Mouse (Mus musculus) spleen, adult 12 weeks (tissue): ENCODE measurements around the gene Wdr26.

Experiments
- DNase-seq: peaks from one replicate; pipeline ENCODE4 v3.0.0; 2022; ENCODE audit warnings: low spot score

Wdr26 gene

DNA sequence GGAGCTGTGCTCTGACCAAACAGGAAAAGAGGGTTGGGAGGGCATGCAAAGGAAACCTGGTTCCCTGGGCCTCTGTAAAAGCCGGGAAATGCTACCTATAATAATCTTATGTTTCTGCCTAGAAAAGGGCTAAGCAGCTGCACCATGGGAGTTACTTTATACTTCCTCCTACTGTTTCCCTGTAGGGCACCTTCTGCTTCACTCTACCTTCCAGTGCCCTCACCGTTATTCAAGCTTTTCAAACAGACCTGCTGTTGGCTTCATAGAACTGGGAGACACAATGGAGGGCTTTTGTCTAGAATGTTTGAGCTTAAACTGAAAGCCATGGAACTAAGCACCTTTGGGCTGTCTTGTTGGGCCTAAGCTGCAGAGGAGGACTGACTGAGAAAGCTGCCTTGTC, 44.0 kb downstream of the Wdr26 start:
- DNase-seq: no peak

DNA sequence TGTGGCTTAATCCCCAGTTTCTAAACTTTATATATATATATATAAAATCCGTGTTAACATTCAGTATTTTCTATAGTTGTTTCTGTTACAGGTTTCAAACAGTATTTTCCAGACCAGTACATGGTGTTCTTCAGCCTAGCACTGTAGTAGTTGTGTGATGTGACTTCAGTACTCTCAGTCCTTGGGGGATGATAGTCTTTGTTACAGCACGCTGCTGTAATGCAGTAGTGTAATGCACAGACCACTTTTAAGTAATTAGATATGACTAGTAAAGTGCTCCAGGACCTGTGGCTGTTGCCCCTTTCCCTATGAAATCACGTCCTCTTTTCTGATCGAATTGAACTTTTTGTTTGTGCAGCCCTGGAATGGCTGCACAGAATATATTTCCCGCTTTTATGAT, 60.3 kb downstream of the Wdr26 start:
- DNase-seq: no peak

DNA sequence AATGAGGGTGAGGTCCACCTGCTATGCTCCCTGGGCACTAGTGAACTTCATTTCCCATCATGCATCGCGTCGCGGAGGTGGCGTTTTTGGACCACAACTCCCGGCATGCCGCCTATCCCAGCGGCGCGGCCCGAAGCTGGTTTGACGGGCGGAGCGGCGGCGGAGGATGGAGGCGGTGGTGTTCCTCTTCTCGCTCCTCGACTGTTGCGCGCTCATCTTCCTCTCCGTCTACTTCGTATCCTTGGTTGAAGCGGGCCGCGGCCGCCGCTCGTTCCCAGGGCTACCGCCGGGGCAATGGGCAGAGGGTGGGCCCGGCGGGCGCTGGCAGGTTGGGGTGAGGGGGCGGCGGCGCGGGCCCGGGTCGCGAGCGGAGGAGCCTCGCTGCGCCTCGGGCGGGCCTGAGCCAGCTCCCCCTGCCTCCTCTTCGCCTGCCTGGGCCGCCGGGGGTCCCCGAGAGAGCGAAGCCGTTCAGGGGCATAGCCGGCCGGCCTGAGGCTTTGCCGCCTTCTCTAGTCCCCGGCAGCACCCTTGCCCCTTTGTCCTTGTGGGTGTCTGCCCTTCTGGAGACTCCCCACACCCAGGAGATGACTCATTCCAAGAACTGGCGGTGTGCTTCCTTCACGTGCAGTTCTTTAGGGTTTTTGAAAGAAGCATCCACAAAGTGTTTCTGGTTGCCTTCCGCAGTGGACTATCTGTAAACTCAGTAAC, 60.8 kb downstream of the Wdr26 start:
- DNase-seq: peak; percentile 78

DNA sequence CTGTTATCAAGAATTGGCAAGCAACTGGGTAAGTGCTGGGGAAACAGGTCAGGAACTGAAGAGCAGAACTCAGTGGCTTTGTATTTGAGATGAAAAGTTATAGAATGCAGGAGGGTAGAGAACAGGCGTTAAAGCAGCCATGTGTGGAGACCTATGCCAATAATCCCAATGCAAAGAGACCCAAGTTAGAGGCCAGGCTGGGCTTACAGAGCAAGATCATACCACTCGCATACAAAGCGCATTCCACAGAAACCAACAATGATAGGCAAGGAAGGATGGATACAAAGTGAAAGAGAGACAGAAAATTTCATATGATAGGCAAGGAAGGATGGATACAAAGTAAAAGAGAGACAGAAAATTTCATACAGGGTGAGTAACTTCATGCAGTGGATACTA, 61.4 kb downstream of the Wdr26 start:
- DNase-seq: no peak

DNA sequence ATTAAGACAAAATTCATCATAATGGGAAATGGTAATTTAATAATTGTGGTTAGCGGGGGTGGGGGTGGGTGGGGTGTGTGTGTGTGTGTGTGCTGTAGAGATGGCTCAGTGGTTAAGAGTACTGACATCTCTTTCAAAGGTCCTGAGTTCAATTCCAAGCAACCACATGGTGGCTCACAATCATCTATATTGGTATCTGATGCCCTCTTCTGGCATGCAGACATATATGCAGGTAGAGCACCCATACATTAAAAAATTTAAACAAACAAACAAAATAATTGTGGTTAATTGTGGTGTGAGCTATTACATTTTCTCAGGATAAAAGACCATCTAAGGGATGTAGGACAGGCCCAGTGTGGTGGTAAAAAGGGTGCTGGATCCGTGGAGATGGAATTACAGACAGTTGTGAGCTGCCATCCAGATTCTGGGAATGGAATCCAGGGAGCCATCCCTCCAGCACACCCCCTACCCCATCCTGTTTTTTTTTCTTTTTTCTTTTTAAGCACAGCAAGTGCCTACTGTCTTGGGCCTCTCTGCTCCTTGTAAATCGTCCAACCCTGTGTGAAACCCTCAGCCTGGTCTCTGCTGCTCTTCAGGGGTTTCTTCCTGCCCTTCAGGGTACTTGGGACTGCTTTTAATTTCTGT, 62.3 kb downstream of the Wdr26 start:
- DNase-seq: no peak

DNA sequence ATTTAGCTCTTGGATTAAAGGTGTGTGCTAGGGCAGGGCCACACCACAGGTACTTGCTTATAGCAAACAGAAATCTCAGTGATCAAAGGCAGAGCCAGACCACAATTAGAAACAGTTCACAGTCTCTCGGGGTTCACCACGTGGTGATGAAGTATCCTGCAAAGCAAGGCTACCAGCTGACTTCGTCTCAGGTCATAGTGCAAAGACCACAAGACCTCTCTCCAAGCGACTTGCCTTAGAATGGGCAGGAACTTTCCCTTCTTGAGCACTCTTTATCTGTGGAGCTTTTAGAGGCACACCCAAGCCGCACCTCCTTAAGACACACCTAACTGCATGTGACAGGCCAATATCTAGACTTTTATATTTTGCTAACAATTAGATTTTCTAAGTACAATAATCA, 63.3 kb downstream of the Wdr26 start:
- DNase-seq: no peak

DNA sequence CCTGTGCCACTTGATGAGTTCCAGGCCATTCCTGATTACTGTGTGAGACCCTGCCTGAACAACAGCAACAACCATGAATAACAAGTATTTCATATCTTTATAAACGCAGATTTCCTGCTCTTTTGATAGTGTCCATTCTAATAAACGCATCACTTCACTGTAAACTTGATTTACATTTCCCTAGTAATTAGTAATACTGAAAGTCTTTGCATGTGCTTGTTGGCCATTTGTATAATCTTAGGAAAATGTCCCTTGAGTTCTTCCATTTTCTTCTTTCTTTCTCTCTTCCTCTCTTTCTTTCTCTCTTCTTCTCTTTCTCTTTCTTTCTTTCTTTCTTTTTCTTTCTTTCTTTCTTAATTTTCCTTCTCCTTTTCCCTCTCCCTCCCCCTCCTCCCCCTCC, 65.6 kb downstream of the Wdr26 start:
- no peak for DNase-seq

DNA sequence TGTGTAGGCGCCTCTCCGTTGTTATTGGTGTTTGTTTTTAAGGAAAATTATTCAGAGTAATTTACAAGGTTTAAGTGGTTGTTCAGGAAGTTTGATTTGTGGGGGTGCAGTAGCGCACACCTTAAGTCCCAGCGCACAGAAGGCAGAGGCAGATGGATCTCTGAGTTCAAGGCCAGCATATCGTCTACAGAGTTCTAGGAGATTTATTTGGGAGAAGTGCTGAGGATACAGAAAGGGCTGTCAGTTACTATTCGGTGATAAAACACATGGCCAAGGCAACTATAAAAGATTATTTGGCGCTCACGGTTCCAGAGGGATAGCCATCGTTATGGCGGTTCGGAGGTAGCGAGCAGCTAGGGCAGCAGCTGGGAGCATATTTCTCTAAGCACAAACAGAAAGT, 66.8 kb downstream of the Wdr26 start:
- no peak for DNase-seq

DNA sequence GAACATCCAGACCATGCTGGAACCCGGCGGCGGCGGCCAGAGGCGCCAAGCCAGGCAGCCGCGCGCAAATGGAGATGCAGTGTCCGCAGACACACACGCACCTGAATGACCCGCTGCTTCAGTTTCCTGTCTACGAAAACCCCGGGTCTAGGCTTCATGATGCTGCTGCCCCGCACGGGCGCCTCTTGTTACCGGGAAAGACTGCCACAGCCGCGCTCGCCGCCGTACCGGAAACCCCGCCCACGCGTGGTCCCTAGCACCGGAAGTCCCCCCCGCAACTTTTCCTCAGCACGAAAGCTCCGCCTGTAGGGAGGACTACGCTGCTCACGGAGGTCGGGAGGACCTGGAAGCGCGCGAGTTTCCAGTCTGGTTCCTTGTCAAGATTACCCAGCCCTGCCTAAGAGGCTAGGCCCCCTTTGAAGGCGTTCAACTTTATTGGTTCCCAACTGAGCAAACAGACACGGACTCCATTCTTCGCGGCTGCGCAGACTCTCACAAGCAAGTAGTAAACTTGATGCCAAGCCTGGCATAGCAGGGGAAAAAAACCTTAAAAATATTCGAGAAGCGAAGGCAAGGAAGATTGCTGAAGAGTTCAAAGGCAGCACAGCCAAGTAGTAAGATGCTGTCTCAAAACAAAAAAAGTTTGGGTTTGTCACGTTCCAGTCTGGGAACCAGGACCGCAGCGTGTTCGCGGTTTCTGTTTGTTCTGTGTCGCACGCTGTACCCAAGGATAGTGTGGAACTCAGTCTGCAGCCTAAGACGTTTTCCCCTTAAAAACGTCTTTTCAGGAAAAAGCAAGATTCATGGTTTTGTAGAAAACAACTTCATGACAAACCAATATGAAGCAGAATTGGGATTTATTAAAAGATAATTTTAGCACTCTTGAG, 67.6 kb downstream of the Wdr26 start, which contains the start of the genes Nvl and Cnih4:
Gene Nvl (minus strand): TSS at position 255 of the 887 bp plus-strand sequence.
Gene Cnih4 (plus strand): TSS at position 744 of the 887 bp plus-strand sequence.
- DNase-seq: peak; percentile 89

DNA sequence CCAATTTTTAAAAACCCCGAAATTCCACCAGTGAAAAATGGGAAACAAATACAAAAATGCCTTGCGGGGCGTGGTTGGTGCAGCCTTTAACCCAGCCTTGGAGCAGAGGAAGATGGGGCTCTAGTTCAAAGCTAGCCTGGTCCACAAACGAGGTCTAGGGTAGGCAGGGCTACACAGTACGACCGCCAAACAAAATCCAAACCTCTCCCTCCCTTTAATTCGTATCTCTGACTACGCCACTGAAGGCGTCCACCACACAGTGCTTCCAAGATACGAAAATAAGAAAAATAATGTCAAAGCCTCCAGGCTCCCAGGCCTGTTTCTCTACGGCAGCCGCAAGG, 68.2 kb downstream of the Wdr26 start:
- no peak for DNase-seq

DNA sequence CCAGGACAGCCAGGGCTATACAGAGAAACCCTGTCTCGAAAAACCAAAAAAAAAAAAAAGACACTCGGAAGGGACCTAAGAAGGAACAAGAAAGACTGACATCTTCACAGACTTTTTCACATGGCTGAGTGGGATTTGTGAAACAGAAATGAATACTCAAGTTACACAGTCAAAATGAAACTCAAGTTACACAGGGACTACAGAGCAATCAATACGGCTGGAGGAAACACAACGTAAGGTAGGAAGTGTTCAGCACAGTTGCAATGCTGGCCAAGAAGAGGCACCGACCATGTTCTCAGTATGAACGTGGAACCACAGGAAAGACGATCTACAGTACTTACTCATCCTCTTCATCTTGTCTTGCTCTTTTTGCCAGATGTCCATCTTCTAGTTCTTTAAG, 73.1 kb downstream of the Wdr26 start:
- no peak for DNase-seq

DNA sequence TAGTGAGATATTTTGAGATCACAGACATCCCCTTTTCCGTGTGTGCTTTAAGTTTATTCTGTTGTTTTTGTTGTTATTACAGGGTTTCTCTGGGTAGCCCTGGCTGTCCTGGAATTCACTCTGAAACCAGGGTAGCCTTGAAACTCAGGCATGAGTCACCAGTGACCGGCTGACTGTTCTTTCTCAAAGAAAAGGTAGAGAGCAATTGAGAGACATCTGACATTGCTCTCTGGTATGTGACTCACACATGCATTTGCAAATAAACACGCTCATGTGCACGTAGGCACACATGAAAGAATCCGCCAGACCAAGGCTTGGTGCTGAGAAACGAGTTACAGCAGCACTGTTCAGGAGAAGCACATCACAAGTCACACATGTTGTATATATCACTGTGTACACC, 79.9 kb downstream of the Wdr26 start:
- DNase-seq: no peak

DNA sequence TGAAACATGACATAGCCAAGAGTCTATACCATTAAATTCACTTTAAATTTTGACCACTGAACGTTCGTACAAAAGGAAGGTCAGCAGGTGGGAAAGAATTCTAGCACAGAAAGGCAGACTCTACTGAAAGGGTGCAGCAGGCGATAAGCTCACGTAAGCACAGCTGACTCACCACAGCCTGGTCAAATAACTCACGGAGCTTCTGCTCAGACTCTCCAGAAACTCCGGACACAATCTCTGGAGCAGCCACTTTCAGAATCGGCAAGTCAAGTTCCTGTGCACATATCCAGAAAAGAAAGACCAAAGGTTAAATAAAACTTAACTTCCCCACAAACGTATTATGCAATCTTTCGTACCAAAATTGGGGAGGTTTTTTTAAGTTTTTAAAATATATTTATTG, 85.0 kb downstream of the Wdr26 start:
- DNase-seq: no peak

DNA sequence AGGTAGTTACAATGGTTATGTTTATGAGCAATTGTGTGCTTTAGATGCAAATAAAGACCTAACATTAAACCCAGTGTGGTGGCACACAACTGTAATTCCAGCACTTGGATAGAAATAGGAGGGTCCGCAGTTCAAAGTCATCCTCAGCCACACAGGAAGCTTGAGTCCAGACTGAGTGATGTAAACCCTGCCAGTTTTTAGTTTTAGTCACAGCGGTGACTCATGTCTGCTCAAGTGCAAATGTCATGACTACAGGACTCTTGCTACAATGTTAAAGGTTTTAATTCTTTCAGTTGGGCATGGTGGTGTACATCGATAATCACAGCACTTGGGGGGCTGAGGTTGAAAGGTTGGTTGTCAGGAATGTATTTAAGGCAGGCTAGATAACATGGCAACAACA, 85.9 kb downstream of the Wdr26 start:
- no peak for DNase-seq

DNA sequence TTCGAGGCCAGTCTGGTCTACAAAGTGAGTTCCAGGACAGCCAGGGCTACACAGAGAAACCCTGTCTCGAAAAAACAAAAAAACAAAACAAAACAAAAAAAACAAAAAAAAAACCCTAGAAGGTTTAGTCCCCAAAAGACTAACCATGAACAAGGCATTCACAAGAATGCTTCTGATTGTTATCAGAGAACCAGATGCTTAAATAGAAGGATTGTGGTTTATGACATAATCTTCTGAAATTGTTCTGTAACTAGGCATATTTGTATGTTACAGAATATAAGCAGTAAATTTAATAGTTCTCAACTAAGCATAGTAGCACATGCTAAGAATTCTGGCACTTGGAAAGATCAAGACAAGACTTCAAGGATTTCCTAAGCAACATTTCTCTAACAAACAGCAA, 87.7 kb downstream of the Wdr26 start:
- DNase-seq: no peak
